Mouse (Mus musculus): Measurements from ENCODE around the gene Mfsd13b. TPM values are rescaled to one million over a fixed set of nuclear protein-coding genes. Genes with fewer than 3 reads are reported as not detected.

Mfsd13b gene
- polyA plus RNA-seq, 1 experiment from 2014 or later, result 0.42 TPM

GRCm38 (mm10) chr7:120999021-120999530, 16.8 kb downstream of the Mfsd13b start:
- H3K4me2 ChIP-seq, result no peak overlapping the region
- WGBS, result 72% methylated on average over 2 of the region's 2 CpGs

GRCm38 (mm10) chr7:121000065-121000822, 17.9 kb downstream of the Mfsd13b start:
- no peak for ATAC-seq (ENCODE audit: low FRiP score)
- WGBS, result 81% methylated on average over 3 of the region's 3 CpGs
- no peak overlapping the region for H3K9ac ChIP-seq
- no peak overlapping the region for H3K4me2 ChIP-seq
- H3K36me3 ChIP-seq, result no peaks in the 10 kb centered on the region
- no peak overlapping the region for H3K27ac ChIP-seq
- no peaks in the 10 kb centered on the region for H3K4me1 ChIP-seq (replicated peaks)
- H3K9me3 ChIP-seq, result no peaks in the 10 kb centered on the region
- H3K27me3 ChIP-seq, result no peaks in the 10 kb centered on the region
- no peak overlapping the region for H3K4me3 ChIP-seq

More at GRCm38 (mm10) chr7:120999021-120999530, 16.8 kb downstream of the Mfsd13b start:
- Histone ChIP-seq H3K9me3 (no peaks in the 10 kb centered on the region), H3K27ac (no peak overlapping the region), H3K4me3 (no peak overlapping the region), H3K27me3 (no peaks in the 10 kb centered on the region), H3K9ac (no peak overlapping the region), H3K4me1 (replicated peaks) (no peaks in the 10 kb centered on the region), H3K36me3 (no peaks in the 10 kb centered on the region)
- ATAC-seq (ENCODE audit: low FRiP score), result no peak

GRCm38 (mm10) chr7:121001879-121002278, 19.6 kb downstream of the Mfsd13b start:
- ATAC-seq (ENCODE audit: low FRiP score), result no peak
- Histone ChIP-seq H3K9me3 (no peaks in the 10 kb centered on the region), H3K9ac (no peak overlapping the region), H3K4me1 (replicated peaks) (no peaks in the 10 kb centered on the region), H3K27ac (no peak overlapping the region), H3K4me3 (no peak overlapping the region), H3K36me3 (no peaks in the 10 kb centered on the region), H3K27me3 (no peaks in the 10 kb centered on the region), H3K4me2 (no peak overlapping the region)
- 93% methylated on average over 3 of the region's 3 CpGs for WGBS

- ATAC-seq (ENCODE audit: low FRiP score), result no peak
- H3K9ac ChIP-seq, result no peak overlapping the region
- no peak overlapping the region for H3K4me3 ChIP-seq
- H3K4me2 ChIP-seq, result no peak overlapping the region
- no peaks in the 10 kb centered on the region for H3K9me3 ChIP-seq
- H3K4me1 ChIP-seq (replicated peaks), result no peaks in the 10 kb centered on the region
- no peaks in the 10 kb centered on the region for H3K27me3 ChIP-seq
- no peak overlapping the region for H3K27ac ChIP-seq
- 97% methylated on average over 5 of the region's 5 CpGs for WGBS
- no peaks in the 10 kb centered on the region for H3K36me3 ChIP-seq
Observed at GRCm38 (mm10) chr7:121002407-121002928, 20.2 kb downstream of the Mfsd13b start.

- H3K27ac ChIP-seq, result no peak overlapping the region
- no peak for ATAC-seq (ENCODE audit: low FRiP score)
- no peaks in the 10 kb centered on the region for H3K36me3 ChIP-seq
- no peaks in the 10 kb centered on the region for H3K9me3 ChIP-seq
- no peaks in the 10 kb centered on the region for H3K4me1 ChIP-seq (replicated peaks)
- H3K4me2 ChIP-seq, result no peak overlapping the region
- H3K27me3 ChIP-seq, result no peaks in the 10 kb centered on the region
- no peak overlapping the region for H3K9ac ChIP-seq
- WGBS, result 75% methylated on average over 4 of the region's 4 CpGs
- H3K4me3 ChIP-seq, result no peak overlapping the region
Observed at GRCm38 (mm10) chr7:121003793-121004418, 21.6 kb downstream of the Mfsd13b start.

GRCm38 (mm10) chr7:121011794-121012689, 29.7 kb downstream of the Mfsd13b start:
- no peak for ATAC-seq (ENCODE audit: low FRiP score)
- Histone ChIP-seq H3K4me1 (replicated peaks) (0 out of 2 replicates have a peak, but pooled peaks cover 4% of the 10 kb centered on the region), H3K27me3 (no peaks in the 10 kb centered on the region), H3K4me2 (no peak overlapping the region), H3K9me3 (no peaks in the 10 kb centered on the region), H3K4me3 (no peak overlapping the region), H3K27ac (no peak overlapping the region), H3K9ac (no peak overlapping the region), H3K36me3 (no peaks in the 10 kb centered on the region)
- 68% methylated on average over 10 of the region's 10 CpGs for WGBS

GRCm38 (mm10) chr7:121014486-121014885, 32.2 kb downstream of the Mfsd13b start:
- no peaks in the 10 kb centered on the region for H3K36me3 ChIP-seq
- H3K9ac ChIP-seq, result no peak overlapping the region
- no peaks in the 10 kb centered on the region for H3K9me3 ChIP-seq
- 90% methylated on average over 10 of the region's 10 CpGs for WGBS
- no peaks in the 10 kb centered on the region for H3K27me3 ChIP-seq
- H3K4me3 ChIP-seq, result no peak overlapping the region
- H3K4me1 ChIP-seq (replicated peaks), result 0 out of 2 replicates have a peak, but pooled peaks cover 4% of the 10 kb centered on the region
- H3K27ac ChIP-seq, result no peak overlapping the region
- H3K4me2 ChIP-seq, result no peak overlapping the region
- ATAC-seq (ENCODE audit: low FRiP score), result no peak

- Histone ChIP-seq H3K4me1 (replicated peaks) (no peaks in the 10 kb centered on the region), H3K36me3 (no peaks in the 10 kb centered on the region), H3K27me3 (no peaks in the 10 kb centered on the region), H3K9ac (no peak overlapping the region), H3K9me3 (no peaks in the 10 kb centered on the region), H3K27ac (no peak overlapping the region), H3K4me2 (no peak overlapping the region), H3K4me3 (no peak overlapping the region)
- ATAC-seq (ENCODE audit: low FRiP score), result no peak
- WGBS, result 87% methylated on average over 3 of the region's 3 CpGs
Observed at GRCm38 (mm10) chr7:121018778-121019177, 36.5 kb downstream of the Mfsd13b start.

- H3K4me1 ChIP-seq (replicated peaks), result no peaks in the 10 kb centered on the region
Observed at GRCm38 (mm10) chr7:121020277-121020676, 38.0 kb downstream of the Mfsd13b start.

GRCm38 (mm10) chr7:121025221-121026008, 43.1 kb downstream of the Mfsd13b start:
- Histone ChIP-seq H3K4me3 (no peak overlapping the region), H3K36me3 (no peaks in the 10 kb centered on the region), H3K9ac (no peak overlapping the region), H3K27ac (no peak overlapping the region), H3K27me3 (peaks cover 11% of the 10 kb centered on the region), H3K4me2 (no peak overlapping the region), H3K9me3 (no peaks in the 10 kb centered on the region), H3K4me1 (replicated peaks) (no peaks in the 10 kb centered on the region)
- WGBS, result 84% methylated on average over 6 of the region's 6 CpGs
- ATAC-seq (ENCODE audit: low FRiP score), result no peak

More at GRCm38 (mm10) chr7:121020277-121020676, 38.0 kb downstream of the Mfsd13b start:
- Histone ChIP-seq H3K36me3 (no peaks in the 10 kb centered on the region), H3K9ac (no peak overlapping the region), H3K27ac (no peak overlapping the region), H3K4me2 (no peak overlapping the region), H3K4me3 (no peak overlapping the region), H3K27me3 (no peaks in the 10 kb centered on the region), H3K9me3 (no peaks in the 10 kb centered on the region)
- 36% methylated on average over 8 of the region's 8 CpGs for WGBS
- no peak for ATAC-seq (ENCODE audit: low FRiP score)

- Histone ChIP-seq H3K27me3 (peaks cover 17% of the 10 kb centered on the region), H3K4me3 (no peak overlapping the region), H3K9ac (no peak overlapping the region), H3K9me3 (no peaks in the 10 kb centered on the region), H3K27ac (no peak overlapping the region), H3K36me3 (no peaks in the 10 kb centered on the region), H3K4me2 (no peak overlapping the region), H3K4me1 (replicated peaks) (no peaks in the 10 kb centered on the region)
- ATAC-seq (ENCODE audit: low FRiP score), result no peak
- WGBS, result 68% methylated on average over 3 of the region's 3 CpGs
Observed at GRCm38 (mm10) chr7:121026300-121026699, 44.0 kb downstream of the Mfsd13b start.

All from hindbrain, embryonic 13.5 days (tissue).